Mouse (Mus musculus): ENCODE measurements around the gene Gm38655. TPM values are rescaled to one million over a fixed set of nuclear protein-coding genes. Genes with fewer than 3 reads are reported as not detected.

Gene Gm38655
- polyA plus RNA-seq, 1 experiment from 2014 or later = not detected

- 81% methylated on average over 9 of the region's 9 CpGs for WGBS
- no peak overlapping the region for H3K9ac ChIP-seq (ENCODE audit: low read length)
- no peak for ATAC-seq (ENCODE audit: insufficient number of reproducible peaks, insufficient read depth, low FRiP score, low read depth)
- peaks cover 2 to 13% of the 10 kb centered on the region in 2 experiments; a peak in 3 of 4 replicates for H3K4me1 ChIP-seq (ENCODE audit: control insufficient read depth in 2 of 2, insufficient read depth in 2 of 2, low read length in 2 of 2)
- H3K4me3 ChIP-seq (ENCODE audit: control insufficient read depth in 1 of 2, insufficient read depth in 1 of 2, low read depth in 1 of 2, low read length in 2 of 2) = no peak overlapping the region
- H3K27me3 ChIP-seq (ENCODE audit: control insufficient read depth, insufficient read depth, low read length) = no peaks in the 10 kb centered on the region
- H3K36me3 ChIP-seq (ENCODE audit: control insufficient read depth, insufficient read depth, low read length) = peaks cover 49% of the 10 kb centered on the region
- no peaks in the 10 kb centered on the region for H3K9me3 ChIP-seq (ENCODE audit: control insufficient read depth, low read length)
- no peak overlapping the region for H3K27ac ChIP-seq (replicated peaks in 1 of 2; ENCODE audit: control insufficient read depth in 1 of 2, insufficient read depth in 1 of 2, low read depth in 2 of 2, low read length in 2 of 2)
- no peak overlapping the region for H3K4me2 ChIP-seq (ENCODE audit: low read length)
These were observed 43.7 kb upstream of the Gm38655 start for GRCm38 (mm10) chr17:25218967-25219366.

GRCm38 (mm10) chr17:25215431-25215830 is 40.2 kb upstream of the Gm38655 start:
- Histone ChIP-seq H3K9ac (ENCODE audit: low read length) (no peak overlapping the region), H3K9me3 (ENCODE audit: control insufficient read depth, low read length) (no peaks in the 10 kb centered on the region), H3K27ac (replicated peaks in 1 of 2; ENCODE audit: control insufficient read depth in 1 of 2, insufficient read depth in 1 of 2, low read depth in 2 of 2, low read length in 2 of 2) (no peak overlapping the region), H3K27me3 (ENCODE audit: control insufficient read depth, insufficient read depth, low read length) (no peaks in the 10 kb centered on the region), H3K4me2 (ENCODE audit: low read length) (no peak overlapping the region), H3K4me1 (ENCODE audit: control insufficient read depth in 2 of 2, insufficient read depth in 2 of 2, low read length in 2 of 2) (no peaks in the 10 kb centered on the region), H3K36me3 (ENCODE audit: control insufficient read depth, insufficient read depth, low read length) (peaks cover 85% of the 10 kb centered on the region), H3K4me3 (ENCODE audit: control insufficient read depth in 1 of 2, insufficient read depth in 1 of 2, low read depth in 1 of 2, low read length in 2 of 2) (no peak overlapping the region)
- ATAC-seq (ENCODE audit: insufficient number of reproducible peaks, insufficient read depth, low FRiP score, low read depth) = no peak
- WGBS = 88% methylated on average over 3 of the region's 3 CpGs

GRCm38 (mm10) chr17:25211705-25212104 is 36.4 kb upstream of the Gm38655 start:
- Histone ChIP-seq H3K9me3 (ENCODE audit: control insufficient read depth, low read length) (no peaks in the 10 kb centered on the region), H3K4me1 (ENCODE audit: control insufficient read depth in 2 of 2, insufficient read depth in 2 of 2, low read length in 2 of 2) (no peaks in the 10 kb centered on the region), H3K27me3 (ENCODE audit: control insufficient read depth, insufficient read depth, low read length) (no peaks in the 10 kb centered on the region), H3K36me3 (ENCODE audit: control insufficient read depth, insufficient read depth, low read length) (peaks cover 100% of the 10 kb centered on the region), H3K9ac (ENCODE audit: low read length) (no peak overlapping the region), H3K4me3 (ENCODE audit: control insufficient read depth in 1 of 2, insufficient read depth in 1 of 2, low read depth in 1 of 2, low read length in 2 of 2) (no peak overlapping the region), H3K4me2 (ENCODE audit: low read length) (no peak overlapping the region), H3K27ac (replicated peaks in 1 of 2; ENCODE audit: control insufficient read depth in 1 of 2, insufficient read depth in 1 of 2, low read depth in 2 of 2, low read length in 2 of 2) (no peak overlapping the region)
- WGBS = 64% methylated on average over 4 of the region's 4 CpGs
- ATAC-seq (ENCODE audit: insufficient number of reproducible peaks, insufficient read depth, low FRiP score, low read depth) = no peak

- H3K4me2 ChIP-seq (ENCODE audit: low read length) = no peak overlapping the region
- no peak overlapping the region for H3K9ac ChIP-seq (ENCODE audit: low read length)
- no peaks in the 10 kb centered on the region for H3K4me1 ChIP-seq (ENCODE audit: control insufficient read depth in 2 of 2, insufficient read depth in 2 of 2, low read length in 2 of 2)
- H3K4me3 ChIP-seq (ENCODE audit: control insufficient read depth in 1 of 2, insufficient read depth in 1 of 2, low read depth in 1 of 2, low read length in 2 of 2) = no peak overlapping the region
- no peaks in the 10 kb centered on the region for H3K9me3 ChIP-seq (ENCODE audit: control insufficient read depth, low read length)
- WGBS = 74% methylated on average over 15 of the region's 15 CpGs
- ATAC-seq (ENCODE audit: insufficient number of reproducible peaks, insufficient read depth, low FRiP score, low read depth) = no peak
- H3K27me3 ChIP-seq (ENCODE audit: control insufficient read depth, insufficient read depth, low read length) = no peaks in the 10 kb centered on the region
- H3K27ac ChIP-seq (replicated peaks in 1 of 2; ENCODE audit: control insufficient read depth in 1 of 2, insufficient read depth in 1 of 2, low read depth in 2 of 2, low read length in 2 of 2) = no peak overlapping the region
- H3K36me3 ChIP-seq (ENCODE audit: control insufficient read depth, insufficient read depth, low read length) = peaks cover 99% of the 10 kb centered on the region
These were observed 35.6 kb upstream of the Gm38655 start for GRCm38 (mm10) chr17:25210680-25211466.

GRCm38 (mm10) chr17:25210006-25210405 is 34.7 kb upstream of the Gm38655 start:
- ATAC-seq (ENCODE audit: insufficient number of reproducible peaks, insufficient read depth, low FRiP score, low read depth) = no peak
- WGBS = 93% methylated on average over 4 of the region's 4 CpGs
- Histone ChIP-seq H3K4me2 (ENCODE audit: low read length) (no peak overlapping the region), H3K4me1 (ENCODE audit: control insufficient read depth in 2 of 2, insufficient read depth in 2 of 2, low read length in 2 of 2) (no peaks in the 10 kb centered on the region), H3K27ac (replicated peaks in 1 of 2; ENCODE audit: control insufficient read depth in 1 of 2, insufficient read depth in 1 of 2, low read depth in 2 of 2, low read length in 2 of 2) (no peak overlapping the region), H3K9me3 (ENCODE audit: control insufficient read depth, low read length) (no peaks in the 10 kb centered on the region), H3K27me3 (ENCODE audit: control insufficient read depth, insufficient read depth, low read length) (no peaks in the 10 kb centered on the region), H3K4me3 (ENCODE audit: control insufficient read depth in 1 of 2, insufficient read depth in 1 of 2, low read depth in 1 of 2, low read length in 2 of 2) (no peak overlapping the region), H3K36me3 (ENCODE audit: control insufficient read depth, insufficient read depth, low read length) (peaks cover 99% of the 10 kb centered on the region), H3K9ac (ENCODE audit: low read length) (no peak overlapping the region)

GRCm38 (mm10) chr17:25202401-25202800 is 27.1 kb upstream of the Gm38655 start:
- WGBS = 85% methylated on average over 4 of the region's 4 CpGs
- no peak overlapping the region for H3K4me3 ChIP-seq (ENCODE audit: control insufficient read depth in 1 of 2, insufficient read depth in 1 of 2, low read depth in 1 of 2, low read length in 2 of 2)
- no peaks in the 10 kb centered on the region for H3K27me3 ChIP-seq (ENCODE audit: control insufficient read depth, insufficient read depth, low read length)
- H3K27ac ChIP-seq (replicated peaks in 1 of 2; ENCODE audit: control insufficient read depth in 1 of 2, insufficient read depth in 1 of 2, low read depth in 2 of 2, low read length in 2 of 2) = no peak overlapping the region
- no peak overlapping the region for H3K9ac ChIP-seq (ENCODE audit: low read length)
- H3K4me1 ChIP-seq (ENCODE audit: control insufficient read depth in 2 of 2, insufficient read depth in 2 of 2, low read length in 2 of 2) = no peaks in the 10 kb centered on the region
- no peaks in the 10 kb centered on the region for H3K9me3 ChIP-seq (ENCODE audit: control insufficient read depth, low read length)
- H3K36me3 ChIP-seq (ENCODE audit: control insufficient read depth, insufficient read depth, low read length) = peaks cover 77% of the 10 kb centered on the region
- H3K4me2 ChIP-seq (ENCODE audit: low read length) = no peak overlapping the region
- ATAC-seq (ENCODE audit: insufficient number of reproducible peaks, insufficient read depth, low FRiP score, low read depth) = no peak

GRCm38 (mm10) chr17:25189091-25189490 is 13.8 kb upstream of the Gm38655 start:
- 2% methylated on average over 15 of the region's 16 CpGs for WGBS
- no peaks in the 10 kb centered on the region for H3K27me3 ChIP-seq (ENCODE audit: control insufficient read depth, insufficient read depth, low read length)
- H3K27ac ChIP-seq (replicated peaks in 1 of 2; ENCODE audit: control insufficient read depth in 1 of 2, insufficient read depth in 1 of 2, low read depth in 2 of 2, low read length in 2 of 2) = peak overlapping the region in 1 of 2 experiments; percentile 83; a peak in 1 of 4 replicates
- no peaks in the 10 kb centered on the region for H3K9me3 ChIP-seq (ENCODE audit: control insufficient read depth, low read length)
- H3K36me3 ChIP-seq (ENCODE audit: control insufficient read depth, insufficient read depth, low read length) = peaks cover 32% of the 10 kb centered on the region
- H3K4me2 ChIP-seq (ENCODE audit: low read length) = peak overlapping the region; percentile 84
- H3K4me3 ChIP-seq (ENCODE audit: control insufficient read depth in 1 of 2, insufficient read depth in 1 of 2, low read depth in 1 of 2, low read length in 2 of 2) = peak overlapping the region; percentile 79 to 99
- no peak for ATAC-seq (ENCODE audit: insufficient number of reproducible peaks, insufficient read depth, low FRiP score, low read depth)
- H3K4me1 ChIP-seq (ENCODE audit: control insufficient read depth in 2 of 2, insufficient read depth in 2 of 2, low read length in 2 of 2) = peaks cover 9 to 27% of the 10 kb centered on the region in 2 experiments
- H3K9ac ChIP-seq (ENCODE audit: low read length) = peak overlapping the region; percentile 88
